Mouse (Mus musculus): Measurements from ENCODE around the gene Gps2.

Gene Gps2

DNA sequence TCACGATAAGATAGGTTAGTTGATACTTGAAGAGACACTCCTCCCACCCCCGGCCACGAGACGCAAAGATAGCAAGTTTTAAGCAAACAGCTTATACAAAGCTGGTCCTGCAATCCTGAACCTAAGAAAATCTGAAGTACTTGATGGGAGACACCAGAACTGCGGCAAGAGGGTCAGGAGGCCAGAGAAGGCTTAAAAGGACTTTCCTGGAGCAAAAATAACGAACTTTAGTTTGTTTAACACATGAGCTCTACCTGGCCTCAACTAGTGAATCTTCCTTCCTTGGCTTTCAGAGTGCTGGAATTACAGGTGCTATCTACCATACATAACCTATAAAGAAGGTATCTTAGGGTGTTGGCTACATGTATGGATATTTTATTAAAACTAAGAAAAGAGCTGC is 21.0 kb downstream of the Gps2 start:
- CTCF ChIA-PET: interaction anchor here (0.6 to 2.0 kb wide), 3 partner anchors 12 to 142 kb away, joined by 3 to 20 read pairs (median 3); no protein-coding TSS in a partner anchor

DNA sequence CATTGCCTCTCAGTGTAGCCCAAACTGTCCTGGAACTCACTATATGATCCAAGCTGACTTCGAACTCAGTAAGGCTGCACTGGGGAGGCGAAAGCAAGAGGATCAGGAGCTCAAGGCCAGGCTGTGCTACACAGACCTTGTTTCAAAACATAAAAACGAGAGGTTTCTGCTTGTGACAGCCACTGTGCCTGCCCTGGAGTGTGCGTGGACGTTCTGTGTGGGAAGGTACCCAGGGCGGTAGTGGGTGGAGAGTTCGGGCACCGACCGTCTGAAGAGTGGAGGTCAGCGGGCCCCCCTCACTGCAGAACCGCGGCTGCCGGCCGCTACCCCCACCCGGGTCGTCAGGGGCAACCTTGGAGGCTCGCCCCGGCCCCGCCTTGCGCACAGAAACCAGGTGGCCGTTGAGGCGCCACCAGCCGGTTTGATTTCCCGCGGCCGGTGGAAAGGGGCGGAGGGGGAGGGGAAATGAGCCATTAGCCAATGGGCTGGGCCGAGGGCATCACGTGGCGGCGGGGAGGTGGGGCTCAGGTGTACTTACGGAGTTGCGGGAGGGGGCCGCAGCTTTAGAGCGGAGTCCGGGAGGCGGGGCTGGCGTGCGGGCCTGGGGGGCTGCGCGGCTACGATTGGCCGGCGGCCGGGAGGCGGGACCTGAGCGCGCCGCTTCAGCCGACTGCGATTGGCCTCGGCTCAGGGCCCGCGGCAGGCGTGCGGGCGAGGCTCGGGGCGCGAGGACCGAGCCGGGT is 21.6 kb downstream of the Gps2 start, which contains the start of gene Ybx2:
Gene Ybx2 (plus strand): TSS at position 660 of the 743 bp plus-strand sequence.
- CTCF ChIA-PET: interaction anchor here (0.5 to 2.0 kb wide), 4 partner anchors 12 to 204 kb away, joined by 3 to 20 read pairs (median 5); no protein-coding TSS in a partner anchor

DNA sequence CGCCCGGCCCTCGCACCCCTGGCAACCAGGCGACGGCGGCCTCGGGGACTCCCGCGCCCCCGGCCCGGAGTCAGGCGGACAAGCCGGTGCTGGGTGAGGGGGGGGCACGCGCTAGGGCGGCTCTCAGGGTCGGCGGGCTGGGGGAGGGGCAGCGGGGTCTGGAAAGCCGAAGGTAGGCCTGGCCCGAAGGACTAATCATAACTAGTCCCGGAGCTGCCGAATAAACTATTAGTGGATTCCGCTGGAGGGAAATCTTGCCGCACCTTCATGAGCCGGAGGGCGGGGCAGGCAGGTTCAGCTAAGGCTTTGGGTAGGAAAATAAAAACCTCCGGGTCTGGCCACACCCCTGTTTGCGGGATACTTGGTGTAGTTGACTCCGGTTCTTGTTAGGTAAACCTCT is 22.5 kb downstream of the Gps2 start:
- CTCF ChIA-PET: interaction anchor here (0.5 to 0.6 kb wide), 2 partner anchors 15 to 205 kb away, joined by 3 to 7 read pairs; no protein-coding TSS in a partner anchor

DNA sequence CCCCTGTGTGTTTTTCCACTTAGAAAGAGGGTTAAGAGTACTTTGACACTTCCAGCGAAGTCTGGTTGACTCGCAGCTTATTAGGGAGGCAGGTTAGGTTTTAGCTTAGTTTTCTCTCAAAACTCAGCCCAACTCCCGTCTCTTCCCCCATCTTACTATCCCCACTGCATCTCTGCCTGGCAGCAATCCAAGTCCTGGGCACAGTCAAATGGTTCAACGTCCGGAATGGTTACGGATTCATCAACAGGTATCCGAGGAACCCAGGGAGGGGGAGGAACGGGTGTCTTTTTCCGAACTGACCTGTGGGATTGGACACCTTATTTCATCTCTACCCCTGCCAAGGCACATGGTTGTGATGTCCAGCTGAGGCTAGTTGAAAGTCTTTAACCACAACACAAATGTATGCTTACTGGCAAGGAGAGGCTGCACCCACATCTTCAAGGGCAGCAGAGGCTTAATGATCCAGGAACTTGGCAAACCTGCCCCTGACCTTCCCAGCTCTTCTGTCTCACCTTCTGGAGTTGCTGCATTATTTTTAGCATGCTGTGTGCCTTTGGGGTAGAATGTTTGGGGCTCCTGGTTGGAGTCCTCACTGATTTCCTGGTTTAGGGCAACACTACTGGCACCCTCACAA is 23.1 kb downstream of the Gps2 start:
- CTCF ChIA-PET: interaction anchor here (0.5 to 0.6 kb wide), 2 partner anchors 15 to 85 kb away, joined by 3 to 15 read pairs; no protein-coding TSS in a partner anchor

DNA sequence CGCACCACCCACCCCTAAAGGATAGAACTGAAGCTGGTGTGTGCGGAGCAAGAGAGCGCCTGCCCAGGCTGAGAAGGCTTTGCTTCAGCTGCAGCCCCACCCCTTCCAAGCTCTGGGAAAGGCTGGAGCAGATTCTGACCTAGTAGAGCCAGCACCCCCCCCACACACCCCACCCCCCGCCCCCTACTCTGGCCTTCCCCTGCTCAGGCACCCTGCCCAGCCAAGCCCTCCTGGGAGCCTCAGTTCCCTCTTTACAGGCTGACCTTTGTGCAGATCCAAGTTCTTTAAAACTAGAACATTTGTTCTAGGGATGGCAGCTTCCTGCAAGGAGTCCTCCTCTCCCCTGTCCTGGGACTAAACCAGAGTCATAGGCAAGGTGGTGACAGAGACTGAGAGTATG is 23.7 kb downstream of the Gps2 start:
- CTCF ChIA-PET: interaction anchor here (0.5 kb wide), 1 partner anchor 84 kb away, joined by 15 read pairs; no protein-coding TSS in a partner anchor

DNA sequence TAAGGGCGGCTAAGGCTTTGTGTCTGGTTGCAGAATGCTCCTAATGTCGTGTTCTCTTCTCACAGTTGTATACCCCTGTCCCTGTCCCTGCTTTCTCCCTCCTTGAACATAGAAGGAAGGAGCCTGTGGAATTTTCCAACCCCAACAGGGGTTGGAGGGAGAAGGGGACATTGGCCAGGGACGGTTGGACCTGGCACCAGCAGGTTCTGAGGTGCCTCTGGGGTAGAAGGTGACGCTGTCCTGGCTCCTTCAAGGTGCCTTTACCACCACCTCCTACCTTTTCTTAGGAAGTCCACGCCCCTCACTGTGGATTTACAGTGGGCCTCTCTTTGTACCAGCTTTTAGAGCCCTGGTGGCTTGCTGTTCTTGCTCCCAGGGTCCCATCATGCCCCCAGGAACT is 24.1 kb downstream of the Gps2 start:
- CTCF ChIA-PET: interaction anchor here (0.5 kb wide), 1 partner anchor 84 kb away, joined by 15 read pairs; no protein-coding TSS in a partner anchor

DNA sequence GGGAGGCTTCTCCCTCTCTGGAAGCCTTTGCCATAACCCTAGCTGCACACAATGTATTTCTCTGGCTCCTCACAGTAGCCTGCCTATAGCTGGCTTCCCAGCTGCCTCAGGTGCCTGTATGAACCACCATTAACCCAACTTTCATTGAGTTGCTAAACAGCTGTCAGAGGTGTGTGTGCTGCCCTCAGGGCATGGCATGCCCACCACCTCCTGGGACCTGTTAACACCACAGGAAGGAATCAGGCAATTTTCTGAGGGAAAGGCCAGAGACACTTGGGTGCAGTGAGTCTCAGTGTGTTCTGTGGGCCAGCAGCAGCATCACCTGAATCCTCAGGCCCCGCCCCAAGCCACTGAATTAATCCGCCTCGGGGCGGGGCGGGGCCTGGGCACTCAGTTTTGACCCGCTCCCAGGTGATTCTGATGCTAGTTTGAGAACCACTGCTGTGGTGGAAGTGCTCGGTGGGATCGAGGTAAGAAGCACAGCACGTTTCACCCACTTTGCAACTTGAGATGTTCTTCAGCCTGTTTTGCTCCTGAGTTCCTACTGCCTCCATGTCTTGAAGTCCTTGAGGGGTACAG is 24.8 kb downstream of the Gps2 start:
- CTCF ChIA-PET: no interaction called here

DNA sequence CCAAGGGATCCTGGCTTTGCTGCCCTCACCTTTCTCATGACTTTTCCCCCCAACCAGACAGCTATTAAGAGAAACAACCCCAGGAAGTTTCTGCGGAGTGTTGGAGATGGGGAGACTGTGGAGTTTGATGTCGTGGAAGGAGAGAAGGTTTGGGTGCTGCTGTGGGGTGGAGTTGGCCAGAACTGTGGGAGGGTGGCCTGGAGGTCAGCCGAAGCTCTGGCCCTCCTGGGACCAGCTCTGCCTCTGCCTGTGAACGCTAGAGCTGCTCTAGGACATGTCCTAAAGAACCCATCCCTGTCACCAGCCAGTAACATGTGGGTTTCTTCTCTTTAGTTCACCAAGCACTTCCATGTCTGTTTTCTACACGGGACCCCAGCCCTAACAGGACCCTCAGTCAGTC is 25.5 kb downstream of the Gps2 start:
- CTCF ChIA-PET: no interaction called here

DNA sequence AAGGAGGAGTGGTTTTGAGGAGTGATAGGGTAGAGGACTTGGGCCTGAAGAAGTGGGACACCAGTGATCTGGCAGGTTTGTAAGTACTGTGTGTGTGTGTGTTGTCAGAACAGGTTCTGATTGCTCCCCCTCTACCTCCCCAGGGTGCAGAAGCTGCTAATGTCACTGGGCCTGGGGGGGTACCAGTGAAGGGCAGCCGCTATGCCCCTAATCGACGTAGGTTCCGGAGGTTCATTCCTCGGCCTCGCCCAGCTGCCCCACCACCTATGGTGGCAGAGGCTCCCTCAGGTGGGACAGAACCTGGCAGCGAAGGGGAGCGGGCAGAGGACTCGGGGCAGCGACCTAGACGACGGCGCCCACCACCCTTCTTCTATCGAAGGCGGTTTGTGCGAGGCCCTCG is 26.0 kb downstream of the Gps2 start:
- CTCF ChIA-PET: no interaction called here

DNA sequence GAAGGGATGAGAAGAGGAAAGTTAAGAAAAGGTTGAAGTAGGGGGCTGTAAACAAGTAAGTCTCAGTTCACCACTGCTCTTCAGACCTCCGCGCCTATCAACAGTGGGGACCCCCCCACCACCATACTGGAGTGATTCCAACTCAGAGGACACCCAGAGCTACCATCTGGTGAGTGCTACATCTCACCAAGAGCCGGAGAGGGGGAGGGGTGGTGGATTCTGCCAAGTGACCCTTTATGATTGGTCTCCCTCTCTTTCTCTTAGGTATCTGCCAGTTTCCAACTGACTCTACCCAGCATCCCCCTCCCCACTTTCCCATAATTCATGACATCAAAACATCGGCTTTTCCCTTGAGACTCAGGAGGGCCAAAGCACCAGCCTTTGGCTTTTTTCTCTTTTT is 27.3 kb downstream of the Gps2 start:
- CTCF ChIA-PET: no interaction called here

DNA sequence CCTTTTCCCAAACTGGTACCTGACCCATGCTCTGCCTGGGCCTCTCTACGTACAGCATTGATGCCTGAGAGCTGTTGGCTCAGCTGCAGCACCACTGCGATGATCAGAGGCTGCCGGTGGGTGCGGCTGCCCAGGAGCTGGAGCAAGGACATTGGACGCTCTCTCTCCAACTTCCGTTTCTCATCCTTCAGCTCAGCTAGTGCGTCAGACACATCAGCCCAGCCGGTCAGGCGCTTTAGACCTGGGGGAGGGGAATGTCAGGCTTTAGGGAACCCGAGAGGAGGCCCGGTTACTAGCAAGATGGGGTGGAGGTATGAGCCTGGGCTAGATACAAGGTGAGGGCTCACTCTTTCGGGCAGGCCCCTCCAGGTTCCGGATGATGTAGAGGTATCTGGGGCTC is 31.5 kb downstream of the Gps2 start:
- CTCF ChIA-PET: no interaction called here

DNA sequence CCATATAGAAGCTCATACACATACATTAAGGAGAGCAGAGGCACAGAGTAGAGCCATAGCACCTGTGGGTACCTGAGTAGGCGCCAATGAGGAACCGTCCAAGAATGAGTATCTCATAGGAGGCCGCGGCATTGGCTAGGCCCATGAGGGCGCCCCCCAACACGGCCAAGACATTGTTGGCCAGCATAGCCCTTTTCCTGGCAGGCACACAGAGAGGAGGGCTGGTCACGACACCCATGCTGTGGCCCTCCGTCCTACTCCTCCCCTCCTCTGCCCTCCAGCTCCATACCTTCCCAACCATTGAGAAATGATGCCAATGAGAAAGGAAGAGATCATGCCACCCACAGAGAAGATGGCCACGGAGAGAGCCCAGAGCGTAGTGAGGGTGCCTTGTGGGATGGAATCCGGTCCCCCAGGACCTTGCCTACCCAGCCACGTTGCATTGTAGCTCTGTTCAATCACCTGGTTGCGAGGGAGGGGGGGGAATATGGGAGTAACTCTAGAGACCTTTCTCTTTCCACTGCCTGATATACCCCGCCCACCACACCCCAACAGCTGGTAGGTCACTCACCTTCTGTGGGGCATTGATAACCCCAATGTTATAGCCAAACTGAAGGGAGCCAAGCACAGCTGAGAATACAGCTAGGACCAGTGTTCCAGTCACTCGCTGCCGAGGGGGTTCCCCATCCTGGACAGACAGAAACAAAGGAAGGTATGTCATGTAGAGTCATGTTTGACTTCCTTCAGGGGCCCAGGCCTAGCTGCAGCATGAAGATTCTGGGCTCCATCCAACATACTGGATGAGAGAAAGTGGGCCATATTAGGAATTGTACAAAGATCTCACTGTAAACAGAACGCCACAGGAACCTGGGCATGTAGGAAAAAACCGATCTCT is 32.6 kb downstream of the Gps2 start:
- CTCF ChIA-PET: interaction anchor here (1.0 to 1.7 kb wide), 2 partner anchors 12 to 17 kb away, joined by 3 to 20 read pairs; no protein-coding TSS in a partner anchor

DNA sequence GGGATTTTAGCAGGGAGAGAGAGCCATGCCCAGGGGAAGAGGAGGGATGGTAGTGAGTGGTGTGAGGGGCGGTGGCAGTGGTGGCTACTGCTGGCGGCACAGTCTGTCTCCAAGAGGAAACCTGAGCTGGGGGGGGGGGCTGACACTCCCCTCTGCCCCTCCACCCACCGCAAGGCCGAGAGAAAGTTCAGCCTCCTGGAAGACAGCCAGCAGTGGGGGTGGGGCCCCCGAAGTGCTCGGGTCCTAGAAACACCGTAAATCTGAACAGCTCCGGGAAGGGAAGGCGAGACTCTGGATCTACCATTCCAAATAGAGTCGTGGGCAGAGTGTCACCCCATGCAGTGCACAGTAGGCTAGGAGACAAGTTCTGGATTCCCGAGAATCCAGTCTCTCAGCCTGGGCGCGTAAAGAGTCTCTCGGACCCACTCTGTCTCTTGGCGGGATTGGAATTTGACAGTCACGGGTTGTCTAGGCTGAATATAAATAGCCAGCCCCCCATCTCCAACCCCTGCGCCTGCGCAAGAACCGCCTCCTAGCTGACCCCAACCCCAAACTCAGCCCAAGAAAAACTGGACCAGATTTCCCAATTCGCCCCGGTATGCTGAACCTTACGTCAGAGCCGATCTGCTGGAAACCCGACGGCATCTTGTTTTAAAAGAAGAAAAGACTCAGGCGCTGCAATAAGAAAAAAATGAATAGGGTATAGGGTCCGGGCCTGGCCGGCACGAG is 33.8 kb downstream of the Gps2 start:
- CTCF ChIA-PET: interaction anchor here (0.6 to 2.0 kb wide), 7 partner anchors 13 to 365 kb away, joined by 3 to 20 read pairs (median 3); partner anchors contain the start of genes Cldn7 and Kctd11

DNA sequence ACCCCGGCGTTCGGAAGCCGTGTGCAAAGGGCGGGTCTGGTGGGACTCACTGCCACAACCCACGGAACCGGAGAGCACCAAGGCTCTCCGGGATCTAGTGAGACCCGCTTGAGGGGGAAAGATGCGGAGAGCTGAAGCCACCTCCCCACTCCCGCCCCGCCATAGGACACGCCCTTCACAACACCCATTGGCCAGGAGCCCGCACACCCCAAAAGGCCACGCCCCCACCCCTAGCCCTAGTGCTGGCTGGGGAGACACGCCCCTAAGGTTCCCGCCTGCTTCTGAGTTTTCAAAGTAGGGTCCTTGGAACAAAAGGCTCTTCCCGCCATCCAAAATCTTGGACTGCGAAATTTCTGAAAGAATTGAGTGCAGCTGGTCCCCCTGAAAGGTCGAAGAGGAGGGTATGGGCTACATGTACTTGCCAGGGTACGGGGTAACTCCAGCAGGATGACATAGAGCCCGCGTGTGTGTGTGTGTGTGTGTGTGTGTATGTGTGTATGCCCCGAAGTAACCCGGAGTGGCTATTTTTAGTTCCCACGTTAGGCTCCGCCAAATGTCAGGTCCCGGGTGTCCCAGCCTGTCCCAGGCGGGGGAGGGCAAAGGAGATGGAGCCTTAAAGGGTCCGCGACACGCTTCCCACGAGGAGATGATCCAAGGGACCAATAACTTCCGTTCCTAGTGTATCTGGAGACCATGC is 34.5 kb downstream of the Gps2 start, which contains the start of gene Slc2a4:
Gene Slc2a4 (minus strand): TSS at position 123 of the 697 bp plus-strand sequence.
- CTCF ChIA-PET: interaction anchor here (0.5 to 2.0 kb wide), 6 partner anchors 16 to 195 kb away, joined by 3 to 8 read pairs (median 3); partner anchors contain the start of genes Cldn7 and Kctd11

DNA sequence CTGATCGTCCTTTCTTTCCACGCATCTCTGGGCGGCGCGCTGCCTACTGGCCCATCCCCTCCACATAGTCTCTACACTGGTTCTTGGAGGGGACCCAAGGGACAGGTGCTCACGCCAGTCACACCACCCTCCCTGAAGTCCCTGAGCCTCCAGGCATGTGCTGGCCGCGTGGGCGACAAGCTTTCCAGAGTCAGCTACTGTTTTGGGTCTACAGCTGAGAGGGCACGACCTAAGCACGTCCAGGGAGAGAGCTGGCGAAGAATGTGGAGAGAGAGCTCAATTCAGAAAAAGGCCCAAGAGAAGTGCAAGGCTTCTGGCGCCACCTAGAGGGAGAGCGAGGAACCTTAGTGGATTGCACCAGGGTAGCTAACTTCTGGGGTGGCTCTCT is 35.1 kb downstream of the Gps2 start:
- CTCF ChIA-PET: interaction anchor here (0.7 to 2.0 kb wide), 3 partner anchors 16 to 68 kb away, joined by 3 to 8 read pairs (median 7); partner anchors contain the start of gene Kctd11

DNA sequence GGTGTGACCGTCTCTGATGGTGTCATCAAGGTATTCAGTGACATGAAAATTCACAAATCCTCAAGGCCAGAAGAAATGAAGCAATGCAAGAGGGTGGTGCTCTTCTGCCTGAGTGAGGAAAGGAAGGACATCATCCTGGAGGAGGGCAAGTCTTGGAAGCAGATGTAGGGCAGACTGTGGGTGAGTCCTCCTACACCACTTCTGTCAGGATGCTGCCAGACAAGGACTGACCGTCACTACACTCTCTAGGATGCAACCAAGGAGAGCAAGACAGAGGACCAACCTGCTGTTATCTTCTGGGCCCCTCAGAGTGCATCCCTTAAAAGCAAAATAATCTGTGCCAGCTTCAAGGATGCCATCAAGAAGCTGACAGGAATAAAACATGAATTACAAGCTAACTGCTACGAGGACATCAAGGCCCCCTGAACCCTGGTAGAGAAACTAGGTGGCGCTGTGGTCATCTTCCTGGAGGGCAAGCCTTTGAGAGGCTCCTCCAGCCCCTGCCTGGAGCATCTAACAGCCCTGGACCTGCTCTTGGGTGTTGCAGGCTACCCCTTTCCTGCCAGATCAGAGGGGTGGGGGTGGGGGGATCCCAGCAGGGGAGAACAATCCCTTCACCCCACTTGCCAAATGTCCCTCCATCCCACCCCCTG is 37.2 kb downstream of the Gps2 start:
- CTCF ChIA-PET: interaction anchor here (0.6 to 1.0 kb wide), 3 partner anchors 15 to 149 kb away, joined by 3 read pairs; no protein-coding TSS in a partner anchor

DNA sequence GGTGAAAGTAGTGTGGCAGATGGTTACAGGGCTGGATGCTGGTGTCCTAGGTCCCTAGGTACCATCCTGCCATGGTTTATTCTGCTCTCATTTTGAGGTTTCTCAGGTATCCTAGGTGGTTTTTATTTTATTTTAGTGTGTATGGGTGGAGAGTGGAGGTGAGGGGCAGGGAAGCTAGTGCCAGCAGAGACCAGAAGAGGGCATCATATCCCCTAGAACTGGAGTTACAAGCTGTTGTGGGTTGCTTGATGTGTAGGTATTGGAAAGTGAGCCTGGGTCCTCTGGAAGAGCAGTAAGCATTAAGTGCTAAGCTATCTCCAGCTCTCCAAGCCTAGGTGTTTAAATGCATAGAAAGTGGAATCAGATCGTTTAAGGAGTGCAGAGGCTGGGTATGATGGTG is 38.6 kb downstream of the Gps2 start:
- CTCF ChIA-PET: no interaction called here

DNA sequence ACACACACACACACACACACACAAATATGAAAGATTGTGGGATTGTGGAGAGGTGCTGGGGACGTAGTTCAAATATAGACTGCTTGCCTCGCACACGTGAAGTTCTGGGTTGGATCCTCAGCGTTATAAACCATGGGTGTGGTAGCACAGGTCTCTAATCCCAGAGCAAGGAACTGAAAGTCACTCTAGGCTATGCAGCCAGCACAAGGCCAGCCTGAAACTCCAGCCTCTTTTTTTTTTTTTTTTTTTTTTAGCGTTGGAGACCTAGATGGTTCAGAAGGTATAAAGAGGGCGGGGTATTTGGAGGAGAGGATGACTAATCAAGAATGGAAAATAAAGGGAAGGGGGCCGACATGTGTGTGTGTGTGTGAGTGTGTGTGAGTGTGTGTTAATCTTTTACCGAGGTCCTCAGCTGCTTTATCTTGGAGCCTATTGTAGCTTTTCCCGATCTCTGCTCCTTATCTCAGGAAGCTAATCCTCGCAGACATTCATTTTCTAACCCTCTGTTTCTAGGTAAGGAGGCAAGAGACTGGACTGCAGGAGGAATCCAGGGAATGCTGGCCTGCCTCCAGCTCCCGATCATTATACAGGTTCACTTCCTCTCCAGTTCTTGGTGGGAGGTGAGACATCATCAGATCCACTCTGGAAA is 39.7 kb downstream of the Gps2 start:
- CTCF ChIA-PET: interaction anchor here (1.1 kb wide), 1 partner anchor 10 kb away, joined by 3 read pairs; no protein-coding TSS in a partner anchor

All from spleen, embryonic (tissue).